Mouse (Mus musculus) heart, postnatal 36 days (tissue): ENCODE data around the gene Josd1. TPM values are rescaled to one million over a fixed set of nuclear protein-coding genes. Genes with fewer than 3 reads are reported as not detected.
A peak's percentile ranks its signal among the peaks of the same experiment; 100 is the strongest.
"Not testable (repeated sequence)": the region's sequence is repeated elsewhere in the genome, so short reads cannot be mapped to it uniquely, and the experiment has no call there.

Experiments
- DNase-seq, 2 experiments: peaks; one replicate each; pipeline ENCODE4 v3.0.0; 2021 to 2022
- intact Hi-C: fragments of 180-260 bp; cut with DNase I; formaldehyde crosslinking; loops from one replicate; pipeline ENCODE4 v1.15.1; 2025
- total RNA-seq, 2 experiments: library from RNA; stranded (reverse); gene quantifications; 2 replicates each; pipeline ENCODE4 v1.2.3; 2021

The Josd1 gene
- total RNA-seq, 2 experiments from 2014 or later: 24.2 to 25.0 TPM

DNA sequence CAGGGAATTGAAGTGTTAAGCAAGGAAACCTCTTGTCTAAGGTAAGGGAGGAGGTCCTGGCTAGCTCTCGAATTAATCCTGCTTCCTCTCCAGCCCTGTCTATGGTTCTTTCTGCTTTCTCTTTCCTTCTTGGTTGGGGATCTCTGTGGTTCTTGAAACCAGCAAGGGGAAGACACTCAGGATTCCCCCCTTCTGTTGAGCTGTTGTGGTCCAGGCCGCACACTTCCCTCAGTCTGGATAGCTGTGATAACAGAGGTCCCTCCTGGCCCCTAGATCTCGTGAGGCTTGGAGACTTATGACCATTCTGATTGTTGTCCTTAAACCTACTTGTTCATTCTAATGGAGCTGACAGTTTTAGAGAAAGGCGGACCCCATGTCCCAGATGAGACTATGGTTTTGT, 6.8 kb upstream of the Josd1 start:
- DNase-seq: no peak
- intact Hi-C loops: loop anchor here (5.0 kb wide), 1 partner anchor 198 kb away; the partner anchor contains the start of gene Apobec3

DNA sequence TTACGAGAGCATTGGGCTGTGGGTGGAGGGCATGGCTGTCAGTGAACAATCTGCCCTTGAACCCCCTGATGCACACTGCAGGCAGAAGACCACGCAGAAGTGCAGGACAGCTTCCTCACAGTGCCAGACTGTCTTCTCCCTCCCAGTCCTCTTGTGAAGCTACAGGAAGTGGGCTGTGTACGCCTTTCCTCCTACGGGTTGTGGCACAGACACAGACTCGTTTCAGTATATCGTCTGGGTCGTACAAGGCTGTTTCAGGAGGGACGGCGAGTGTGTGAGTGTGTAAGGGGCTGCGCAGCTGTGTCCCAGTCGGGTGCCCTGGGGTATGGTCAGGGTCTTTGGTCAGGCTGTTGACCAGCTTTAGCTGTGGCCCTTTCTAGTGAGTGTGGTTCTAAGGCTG, 6.0 kb upstream of the Josd1 start:
- DNase-seq: no peak
- intact Hi-C loops: loop anchor here (5.0 kb wide), 1 partner anchor 199 kb away; the partner anchor contains the start of gene Apobec3

DNA sequence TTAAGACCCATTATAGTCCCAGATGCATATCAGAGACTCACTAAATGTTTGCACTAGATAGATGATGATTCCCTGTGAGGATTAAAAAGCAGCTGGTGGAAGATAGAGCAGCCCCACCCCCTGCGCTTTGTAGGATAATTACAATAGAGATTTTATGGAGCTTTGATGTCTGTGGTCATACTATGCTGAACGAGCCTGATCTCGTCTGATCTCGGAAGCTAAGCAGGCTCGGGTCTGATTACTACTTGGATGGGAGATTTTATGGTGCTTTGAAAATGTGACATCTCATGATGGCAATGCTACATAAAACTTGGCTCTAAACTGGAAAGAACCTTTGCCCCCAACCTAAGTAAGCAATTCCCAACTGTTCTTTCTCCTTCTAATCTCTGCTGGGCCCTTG, 4.6 kb upstream of the Josd1 start:
- intact Hi-C loops: loop anchor here (5.0 kb wide), 1 partner anchor 200 kb away; the partner anchor contains the start of gene Apobec3
- DNase-seq: no peak

DNA sequence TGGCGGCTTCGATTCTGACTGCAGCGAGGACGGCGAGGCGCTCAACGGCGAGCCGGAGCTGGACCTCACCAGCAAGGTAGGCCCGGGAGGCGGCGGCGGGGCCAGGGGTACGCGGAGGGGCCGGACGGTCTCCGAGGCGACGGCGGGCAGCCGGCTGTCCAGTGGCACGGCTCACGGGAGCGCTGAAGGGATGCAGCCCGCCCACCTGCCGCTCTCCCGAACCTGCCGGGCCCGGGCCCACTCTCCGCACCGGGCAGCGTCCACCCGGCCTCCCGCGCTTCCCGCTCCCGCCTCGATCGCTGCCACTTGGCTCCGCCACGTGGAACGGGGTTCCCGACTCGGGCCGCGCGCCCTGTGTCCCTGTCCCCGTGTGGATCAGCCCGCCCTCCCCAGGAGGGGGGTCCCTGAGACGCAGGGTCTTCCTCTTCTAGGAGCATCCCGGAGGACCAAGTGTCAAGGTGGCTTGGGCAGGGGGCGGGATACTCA, 3.3 kb upstream of the Josd1 start:
- intact Hi-C loops: loop anchor here (5.0 kb wide), 1 partner anchor 201 kb away; the partner anchor contains the start of gene Apobec3
- peak in 1 of 2 experiments; percentile 47 for DNase-seq

DNA sequence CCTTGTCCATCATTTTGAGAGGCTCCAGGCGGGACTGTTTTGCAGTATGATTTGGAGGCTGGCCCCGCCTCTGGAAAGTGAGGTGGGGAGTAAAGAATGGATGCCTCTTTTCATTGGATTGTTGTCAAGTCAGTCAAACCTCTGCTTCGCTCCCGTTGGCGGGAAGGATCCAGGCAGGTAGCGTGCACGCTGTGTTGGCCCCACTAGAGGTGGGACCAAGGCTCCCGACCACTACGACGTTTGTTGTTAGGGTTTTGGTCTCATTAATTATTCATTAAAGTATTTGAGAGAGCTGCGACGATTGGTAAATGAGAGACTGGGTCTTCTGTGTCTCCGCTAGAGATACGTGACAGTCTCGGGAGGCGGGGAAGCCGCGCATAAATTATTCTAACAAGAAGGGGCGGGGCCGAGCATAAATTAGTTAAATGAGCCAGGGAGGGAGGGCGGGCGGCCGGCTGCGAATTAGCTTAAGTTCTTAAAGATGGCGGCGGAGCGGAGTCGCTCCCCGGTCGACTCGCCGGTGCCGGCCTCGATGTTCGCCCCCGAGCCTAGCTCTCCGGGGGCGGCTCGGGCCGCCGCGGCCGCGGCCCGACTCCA, 2.8 kb upstream of the Josd1 start, which contains the start of gene Gtpbp1:
TSS of gene Gtpbp1 (plus strand) at position 420 of the 597 bp plus-strand sequence.
- DNase-seq: peak; percentile 94 to 96
- intact Hi-C loops: loop anchor here (5.0 kb wide), 1 partner anchor 202 kb away; the partner anchor contains the start of gene Apobec3

DNA sequence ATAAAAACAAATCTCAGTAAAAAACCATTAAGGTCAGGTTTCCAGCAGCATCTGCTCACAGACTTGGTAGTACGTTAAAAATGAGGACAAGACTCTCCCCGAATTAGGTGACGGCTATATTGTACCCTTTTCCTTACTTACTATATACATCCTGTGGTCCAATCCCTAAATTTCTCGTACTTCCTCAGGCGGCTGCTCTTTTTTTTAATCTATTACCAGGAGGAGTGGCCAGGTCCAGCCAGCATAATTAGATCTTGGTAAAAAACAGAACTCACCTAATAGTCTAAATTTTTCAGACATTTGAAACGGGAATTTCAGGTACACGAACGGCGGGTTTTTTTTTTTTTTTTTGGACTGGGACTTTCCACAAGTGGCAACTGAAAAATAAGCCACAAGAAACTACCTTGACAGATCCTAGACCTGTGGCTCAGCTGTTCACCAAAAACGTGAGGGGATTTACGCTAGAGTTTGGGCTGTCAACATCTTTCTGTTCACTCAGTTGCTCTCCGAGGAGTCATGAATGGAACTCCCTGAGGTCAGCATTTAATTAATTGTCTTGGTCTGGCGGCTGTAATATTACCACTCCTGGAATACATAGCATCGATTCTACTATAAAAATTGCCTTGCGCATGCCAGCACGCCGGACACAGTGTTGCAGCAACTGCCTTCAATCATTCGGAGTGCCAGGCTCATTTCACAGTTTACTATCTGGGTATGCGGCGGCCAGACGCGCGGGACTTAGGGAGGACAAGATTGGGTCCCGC, 2.1 kb upstream of the Josd1 start:
- DNase-seq: no peak
- intact Hi-C loops: loop anchor here (5.0 kb wide), 1 partner anchor 202 kb away; the partner anchor contains the start of gene Apobec3

DNA sequence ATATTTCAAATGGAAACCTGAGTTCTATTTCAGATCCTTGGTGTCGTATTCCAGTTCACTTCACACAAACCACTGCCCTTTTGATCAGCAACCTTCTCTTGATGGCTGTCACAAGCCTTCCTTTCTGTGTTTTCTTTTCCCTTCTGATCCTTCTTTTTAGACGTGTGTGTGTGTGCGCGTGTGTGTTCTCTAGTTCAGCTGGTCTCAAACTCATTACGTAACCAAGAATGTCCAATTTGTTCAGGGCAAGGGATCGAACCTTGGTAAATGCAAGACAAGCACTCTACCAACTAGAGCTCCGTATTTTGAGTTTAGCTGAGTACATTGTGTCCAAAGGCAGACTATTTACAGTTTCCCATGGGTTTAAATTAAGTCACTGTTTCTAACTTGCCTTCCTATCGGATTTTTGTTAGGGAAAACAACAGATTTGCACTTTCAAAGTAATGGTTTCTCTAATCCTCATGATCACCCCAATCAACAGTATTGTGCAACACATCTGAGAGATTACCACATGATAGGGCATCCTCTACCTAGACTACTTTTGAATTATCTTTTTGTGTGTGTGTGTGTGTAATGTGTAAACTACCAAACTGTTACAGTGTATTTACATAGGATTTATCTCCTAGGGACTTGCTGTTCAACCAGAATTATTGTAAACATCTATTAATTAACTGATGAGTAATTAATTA, 693 bp upstream of the Josd1 start:
- intact Hi-C loops: no loop called here
- no peak for DNase-seq

DNA sequence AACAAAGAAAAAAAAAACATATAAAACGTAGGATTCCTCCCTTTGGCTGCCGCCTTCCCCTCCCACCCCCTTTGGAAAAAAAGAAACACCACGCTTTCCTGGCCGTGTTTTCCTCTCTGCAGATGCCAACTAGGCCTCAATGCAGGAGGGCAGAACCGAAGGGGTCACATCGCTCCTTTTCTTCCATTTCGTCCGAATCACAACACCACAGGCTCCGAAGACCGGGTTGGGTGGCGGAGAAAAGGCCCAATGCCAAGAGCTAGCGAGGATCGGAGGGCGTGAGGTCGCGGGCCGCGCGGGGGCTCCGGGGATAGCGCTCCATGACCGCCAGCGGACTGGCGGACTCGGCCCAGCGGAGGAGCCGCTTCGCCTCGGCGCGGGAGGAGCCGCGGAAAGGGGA, 544 bp downstream of the Josd1 start:
- peak in 1 of 2 experiments; percentile 59 for DNase-seq
- intact Hi-C loops: loop anchor here (2.0 kb wide), 3 partner anchors 16 to 48 kb away; partner anchors contain the start of genes Cby1, Fam227a and Tomm22

DNA sequence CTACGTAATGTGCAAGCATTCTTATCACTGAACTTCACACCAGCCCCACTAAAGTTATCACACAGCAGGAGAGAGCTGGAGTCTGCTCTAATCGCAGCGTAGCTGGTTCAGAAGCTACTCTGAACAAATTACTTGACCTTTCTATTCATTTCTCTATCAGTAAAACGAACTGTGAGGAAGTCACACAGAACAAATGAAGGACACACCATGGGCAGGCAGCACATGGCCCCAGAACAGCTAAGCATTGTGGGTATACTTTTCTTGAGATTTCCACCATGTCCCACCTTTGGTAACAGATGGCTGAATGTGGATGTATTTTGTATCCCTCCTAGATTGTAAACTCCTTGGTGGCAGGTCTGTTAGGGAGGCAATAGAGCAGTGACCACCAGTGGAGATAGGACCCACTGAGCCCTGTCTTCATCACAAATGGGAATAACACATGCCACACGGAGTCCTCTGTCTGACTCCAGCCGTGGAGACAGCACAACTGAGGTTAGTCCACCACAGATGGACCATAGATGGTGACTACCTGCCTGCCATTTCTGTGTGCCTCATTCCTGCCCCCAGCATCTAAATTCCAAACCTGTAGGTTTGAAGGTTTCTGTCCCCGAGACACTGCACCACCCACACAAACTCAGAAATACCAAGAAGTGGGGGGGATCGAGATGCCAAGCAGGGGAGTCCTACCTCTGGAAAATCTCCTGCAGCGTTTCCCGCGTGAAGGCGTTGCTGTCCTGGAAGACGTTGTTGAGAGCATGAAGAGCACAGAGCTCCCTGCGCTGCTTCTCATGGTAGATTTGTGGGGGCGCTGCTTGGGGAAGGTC, 1.5 kb downstream of the Josd1 start:
- intact Hi-C loops: loop anchor here (2.0 kb wide), 3 partner anchors 15 to 49 kb away; partner anchors contain the start of genes Cby1, Fam227a and Tomm22
- no peak for DNase-seq

DNA sequence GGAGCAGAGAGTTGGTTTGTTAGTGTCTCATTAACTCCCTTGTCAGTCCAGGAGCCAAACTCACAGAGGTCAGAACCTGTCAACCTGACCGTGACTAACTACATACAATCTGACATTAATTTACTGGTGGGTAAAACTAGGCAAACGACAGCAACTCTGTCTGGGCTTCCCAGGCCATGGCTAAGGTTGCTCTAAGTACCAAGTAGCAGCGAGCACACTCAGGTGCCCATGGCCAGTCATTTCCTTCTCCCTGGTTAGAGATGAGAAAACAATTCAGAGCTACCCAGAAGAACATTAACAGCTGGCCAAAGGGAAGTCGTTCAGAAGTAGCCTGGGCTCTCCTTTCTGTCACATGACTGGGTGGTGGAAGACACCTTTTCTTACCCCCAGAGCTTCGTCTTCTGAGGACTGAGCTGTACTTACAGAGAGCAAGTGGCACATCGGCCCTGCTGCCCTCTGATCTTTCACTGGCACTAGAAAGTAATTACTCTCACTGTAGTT, 2.5 kb downstream of the Josd1 start:
- no peak for DNase-seq
- intact Hi-C loops: no loop called here

DNA sequence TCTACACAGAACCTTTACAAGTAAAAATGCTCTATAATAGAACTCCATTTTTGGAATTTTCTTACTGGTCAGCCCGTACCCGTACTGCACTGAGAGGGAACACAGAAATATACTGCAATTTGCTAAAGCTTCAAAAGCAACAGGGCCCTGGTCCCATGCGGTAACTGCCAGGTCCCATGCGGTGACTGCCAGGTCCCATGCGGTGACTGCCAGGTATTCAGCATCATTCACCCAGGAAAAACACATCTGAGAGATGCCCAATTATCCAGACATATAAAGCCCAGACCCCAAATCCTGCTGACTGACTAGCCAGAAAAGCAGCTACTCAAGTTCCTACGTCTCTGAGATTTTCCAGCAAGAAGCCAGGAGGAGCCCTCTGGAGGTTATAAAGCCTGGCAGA, 3.1 kb downstream of the Josd1 start:
- no peak for DNase-seq
- intact Hi-C loops: no loop called here

DNA sequence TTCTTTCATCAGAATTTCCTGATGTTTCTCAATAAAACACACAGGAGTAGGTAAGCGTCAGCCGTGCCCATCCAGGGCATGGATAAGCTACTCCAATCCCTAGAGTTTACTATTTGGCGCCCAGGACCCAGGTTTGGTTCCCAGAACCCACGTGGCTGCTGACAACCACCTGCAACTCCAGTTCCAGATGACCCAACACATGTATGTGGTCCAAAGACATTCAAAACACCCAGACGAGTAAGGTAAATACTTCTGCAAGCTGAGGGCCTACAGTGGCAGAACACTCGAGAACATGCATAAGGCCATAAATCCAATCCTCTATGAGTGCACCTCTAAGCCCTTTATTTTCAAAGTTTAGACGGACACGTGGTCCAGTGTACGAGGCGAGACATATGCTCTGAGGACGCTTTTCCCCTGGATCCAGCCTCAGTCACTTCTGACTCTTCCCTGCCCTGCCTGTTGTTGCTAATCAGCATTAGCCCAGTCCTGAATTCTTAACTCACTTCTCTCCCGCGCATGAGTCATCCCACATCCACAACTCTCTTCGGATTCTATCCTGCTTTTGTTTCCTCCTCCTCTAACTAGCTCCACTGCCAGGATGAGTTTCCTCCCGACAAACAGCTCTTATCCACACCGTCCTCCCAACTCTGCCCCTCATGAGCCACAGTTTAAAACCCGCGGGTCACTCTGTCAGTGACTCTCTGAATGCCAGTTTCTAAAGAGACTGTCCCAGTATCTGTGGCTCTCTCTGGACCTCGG, 3.8 kb downstream of the Josd1 start:
- intact Hi-C loops: no loop called here
- no peak for DNase-seq

DNA sequence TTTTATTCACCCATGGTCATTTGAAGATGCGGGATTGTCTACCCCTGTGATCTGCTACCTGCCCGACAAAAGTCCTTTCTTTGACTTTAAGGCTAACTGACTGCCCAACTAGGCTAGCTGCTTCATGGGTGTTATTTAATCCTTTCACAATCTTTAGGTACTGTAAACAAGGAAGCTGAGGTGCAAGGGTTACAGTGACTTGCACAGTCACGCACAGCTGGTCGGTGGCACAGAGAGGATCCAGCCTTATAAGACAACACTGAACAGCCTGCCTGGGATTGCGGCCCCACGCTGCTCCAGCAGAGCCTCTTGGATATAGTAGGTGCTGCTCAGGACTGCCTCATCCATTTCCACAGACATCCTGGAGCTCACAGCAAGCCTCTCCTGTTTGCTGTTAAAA, 4.6 kb downstream of the Josd1 start:
- intact Hi-C loops: no loop called here
- no peak for DNase-seq

DNA sequence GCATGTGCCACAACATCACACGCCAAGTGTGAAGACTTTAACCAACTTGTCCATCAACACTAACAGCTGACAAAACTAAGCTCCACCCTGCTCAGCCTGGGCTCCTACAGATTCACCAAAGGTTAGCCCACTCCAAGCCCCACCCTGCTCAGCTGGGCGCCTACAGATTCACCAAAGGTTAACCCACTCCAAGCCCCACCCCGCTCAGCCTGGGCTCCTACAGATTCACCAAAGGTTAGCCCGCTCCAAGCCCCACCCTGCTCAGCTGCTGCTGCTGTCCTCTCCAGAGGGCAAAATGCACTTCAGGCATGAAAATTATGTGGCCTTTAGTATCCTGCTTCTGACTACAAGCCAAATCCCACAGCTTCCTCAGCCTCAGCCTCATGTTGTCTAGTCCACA, 5.7 kb downstream of the Josd1 start:
- DNase-seq: no peak
- intact Hi-C loops: no loop called here

DNA sequence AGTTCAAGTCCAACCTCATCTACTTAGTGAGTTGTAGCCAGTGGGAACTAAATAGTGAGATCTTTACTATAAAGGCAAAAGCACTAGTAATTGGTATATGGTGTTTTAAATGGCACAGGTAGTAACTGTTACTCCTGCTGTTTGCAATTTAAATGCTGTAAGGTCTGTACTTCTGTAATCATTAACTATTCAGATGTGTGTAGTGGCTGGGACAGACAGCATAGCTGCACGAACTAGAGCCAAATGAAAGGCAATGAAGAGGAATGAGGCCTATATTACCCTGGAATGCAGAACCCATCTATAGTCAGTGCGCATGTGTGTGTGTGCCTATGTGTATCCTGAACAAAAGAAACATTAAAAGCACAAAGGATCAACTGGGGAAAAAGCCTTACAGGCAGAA, 9.8 kb downstream of the Josd1 start:
- DNase-seq: no peak
- intact Hi-C loops: no loop called here

DNA sequence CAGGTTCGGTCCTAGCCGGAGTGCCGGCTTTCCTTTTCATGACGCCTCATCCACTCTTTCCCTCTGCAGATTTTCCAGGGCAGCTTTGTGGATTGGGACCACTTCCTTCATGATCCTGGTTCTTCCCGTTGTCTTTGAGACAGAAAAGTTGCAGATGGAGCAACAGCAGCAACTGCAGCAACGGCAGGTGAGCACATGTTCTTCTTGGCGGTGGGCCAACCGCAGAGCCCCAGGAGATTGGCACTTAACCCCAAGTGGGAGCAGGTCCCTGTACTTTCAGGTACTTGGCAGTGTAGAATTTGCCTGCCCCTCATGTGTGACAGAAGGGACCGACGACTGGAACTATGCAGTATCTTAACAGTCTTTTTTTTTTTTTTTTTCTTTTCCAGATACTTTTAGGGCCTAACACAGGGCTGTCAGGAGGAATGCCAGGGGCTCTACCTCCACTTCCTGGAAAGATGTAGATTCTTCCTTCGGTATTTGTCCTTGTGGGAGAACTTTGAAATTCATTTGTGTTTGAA, 15.8 kb downstream of the Josd1 start:
- DNase-seq: not testable (repeated sequence)
- intact Hi-C loops: loop anchor here (2.0 kb wide), 1 partner anchor 15 kb away; the partner anchor contains the start of gene Josd1

DNA sequence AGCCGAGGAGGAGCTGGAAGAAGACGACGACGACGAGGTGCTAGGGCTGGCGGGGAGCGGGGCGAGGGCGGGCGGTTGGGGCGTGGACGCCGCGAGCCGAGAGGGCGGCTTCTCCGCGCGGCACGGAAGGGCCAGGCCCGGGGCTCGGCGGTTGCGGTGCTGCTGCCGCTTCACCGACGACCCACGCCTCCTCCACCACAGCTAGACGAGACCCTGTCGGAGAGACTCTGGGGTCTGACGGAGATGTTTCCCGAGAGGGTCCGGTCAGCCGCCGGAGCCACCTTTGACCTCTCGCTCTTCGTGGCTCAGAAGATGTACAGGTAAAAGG, 16.8 kb downstream of the Josd1 start:
- DNase-seq: no peak
- intact Hi-C loops: loop anchor here (2.0 kb wide), 1 partner anchor 16 kb away; the partner anchor contains the start of gene Josd1

DNA sequence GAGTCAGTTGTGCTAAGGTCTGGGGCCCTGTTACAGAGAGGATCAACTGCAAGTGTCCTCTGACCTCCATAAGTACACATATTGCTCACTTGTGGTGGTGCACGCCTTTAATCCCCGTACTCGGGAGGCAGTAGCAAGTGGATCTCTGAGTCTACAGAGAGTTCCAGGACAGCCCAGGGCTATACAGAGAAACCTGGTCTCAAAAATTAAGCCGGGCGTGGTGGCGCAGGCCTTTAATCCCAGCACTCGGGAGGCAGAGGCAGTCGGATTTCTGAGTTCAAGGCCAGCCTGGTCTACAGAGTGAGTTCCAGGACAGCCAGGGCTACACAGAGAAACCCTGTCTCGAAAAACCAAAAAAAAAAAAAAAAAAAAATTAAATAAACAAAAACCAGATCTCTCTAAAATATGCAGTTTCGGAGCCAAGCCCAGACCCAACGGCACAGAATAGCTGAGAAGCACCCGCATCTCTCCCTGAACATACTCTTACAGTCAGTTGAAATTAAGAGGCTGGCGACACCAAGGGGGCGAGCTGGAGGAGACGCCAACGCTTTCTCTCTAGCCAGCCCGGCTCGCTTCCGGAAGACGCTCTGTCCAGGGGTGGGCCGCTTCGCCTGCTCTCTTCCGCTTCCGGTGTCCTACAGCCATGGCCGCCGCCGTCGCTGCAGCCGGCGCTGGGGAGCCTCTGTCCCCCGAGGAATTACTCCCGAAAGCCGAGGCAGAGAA, 17.3 kb downstream of the Josd1 start, which contains the start of gene Tomm22:
TSS of gene Tomm22 (plus strand) at position 613 of the 723 bp plus-strand sequence.
- peak; percentile 86 to 89 for DNase-seq
- intact Hi-C loops: loop anchor here (2.0 kb wide), 1 partner anchor 16 kb away; the partner anchor contains the start of gene Josd1
